Mouse (Mus musculus) ES-E14 (cell line): ENCODE results near the gene Gper1.

Experiments used
- CHD2 ChIP-seq: IDR thresholded peaks from 2 replicates; pipeline ENCODE4 v1.6.1; 2014; ENCODE audit warnings: mild to moderate bottlenecking, low read depth, low read length, inconsistent platforms
- HCFC1 ChIP-seq: IDR thresholded peaks from 2 replicates; pipeline ENCODE4 v1.6.1; 2012; ENCODE audit warnings: low read length, inconsistent platforms, borderline replicate concordance; ENCODE audit not compliant: insufficient read depth
- ZNF384 ChIP-seq: IDR thresholded peaks from 2 replicates; pipeline ENCODE4 v1.6.1; 2012; ENCODE audit warnings: low read depth, low read length, inconsistent platforms

GRCm38 (mm10) chr5:139453031-139453430 lies 30.1 kb downstream of the Gper1 start:
- TF ChIP-seq CHD2 (no peak), ZNF384 (no peak), HCFC1 (no peak)
